Mouse (Mus musculus) megakaryocyte progenitor cell, adult 5-6 weeks (primary cell): ENCODE measurements around the gene Plscr5. TPM values are rescaled to one million over a fixed set of nuclear protein-coding genes. Genes with fewer than 3 reads are reported as not detected.

Experiments used
- ATAC-seq: replicated peaks from 2 replicates; pipeline ENCODE4 v1.8.0; 2016; ENCODE audit warnings: mild to moderate bottlenecking, moderate TSS enrichment, inconsistent platforms; ENCODE audit not compliant: poor library complexity
- total RNA-seq, 2 experiments: library from RNA; stranded (forward) in 1 of 2; stranded (reverse) in 1 of 2; fragments of 157-497, 149-512 nt in 1 of 2; fragments of 200-1000 nt in 1 of 2; gene quantifications; 2 replicates each; pipeline versions ENCODE4 v1.2.3 to v1.2.4; 2015 to 2017

Plscr5 gene
- total RNA-seq, 2 experiments from 2014 or later: not detected

- ATAC-seq: peak; percentile 24
Observed at GRCm38 (mm10) chr9:92226127-92226655, 33.5 kb downstream of the Plscr5 start.

GRCm38 (mm10) chr9:92226795-92227194 lies 34.1 kb downstream of the Plscr5 start:
- ATAC-seq: peak; percentile 65

GRCm38 (mm10) chr9:92228867-92229832 lies 36.4 kb downstream of the Plscr5 start:
- no peak for ATAC-seq

- no peak for ATAC-seq
Observed at GRCm38 (mm10) chr9:92229833-92230205, 37.1 kb downstream of the Plscr5 start.

GRCm38 (mm10) chr9:92234901-92235458 lies 42.2 kb downstream of the Plscr5 start:
- no peak for ATAC-seq

- no peak for ATAC-seq
Observed at GRCm38 (mm10) chr9:92248773-92249446, 56.2 kb downstream of the Plscr5 start.

- no peak; the same call in 1 of the 2 replicates for ATAC-seq
Observed at GRCm38 (mm10) chr9:92249447-92249852, 56.7 kb downstream of the Plscr5 start, which contains the start of gene Plscr1. Plscr1 (plus strand) TSS chr9:92249750.

GRCm38 (mm10) chr9:92249987-92250772 lies 57.4 kb downstream of the Plscr5 start:
- ATAC-seq: peak; percentile 78

- ATAC-seq: no peak
Observed at GRCm38 (mm10) chr9:92252718-92253117, 60.0 kb downstream of the Plscr5 start.

GRCm38 (mm10) chr9:92253585-92254321 lies 61.0 kb downstream of the Plscr5 start:
- no peak for ATAC-seq

Other genes with a start within 250 kb of the Plscr5 start
- gene Plscr1, start 56.8 kb downstream of the Plscr5 start, total RNA-seq (2015): 47.3 and 65.8 TPM in 2 replicates
- 28.2 and 37.0 TPM in 2 replicates for gene Plscr1, start 56.8 kb downstream of the Plscr5 start, total RNA-seq (2017)
- 0.30 TPM in 1 of 2 replicates, not detected in the other for gene Plscr2, start 82.7 kb downstream of the Plscr5 start, total RNA-seq (2015)
- not detected in 2 replicates for gene Plscr2, start 82.7 kb downstream of the Plscr5 start, total RNA-seq (2017)
- not detected in 2 replicates for gene 1700057G04Rik, start 116.4 kb downstream of the Plscr5 start, total RNA-seq (2015)
- not detected in 2 replicates for gene 1700057G04Rik, start 116.4 kb downstream of the Plscr5 start, total RNA-seq (2017)